Mouse (Mus musculus) layer of hippocampus, adult 2 months (tissue): ENCODE data around the gene Slfn4. TPM values are rescaled to one million over a fixed set of nuclear protein-coding genes. Genes with fewer than 3 reads are reported as not detected.
"Not testable (repeated sequence)": the region's sequence is repeated elsewhere in the genome, so short reads cannot be mapped to it uniquely, and the experiment has no call there.

Source experiments
- DNase-seq, 2 experiments: peaks; one replicate each; pipeline ENCODE4 v3.0.0; 2022; ENCODE audit warnings: low spot score in 2 of 2
- H3K27ac ChIP-seq: fragments of 200-600 bp; 2 replicates; pipeline ENCODE4 v1.8.1; 2022
- H3K4me3 ChIP-seq: fragments of 200-600 bp; 2 replicates; pipeline ENCODE4 v1.8.1; 2022; ENCODE audit warnings: mild to moderate bottlenecking
- CTCF ChIP-seq: fragments of 200-600 bp; conservative IDR thresholded peaks from 2 replicates; pipeline ENCODE4 v1.8.1; 2022; ENCODE audit warnings: antibody characterized with exemption, mild to moderate bottlenecking, moderate library complexity
- total RNA-seq, 2 experiments: library from RNA; stranded (reverse); gene quantifications; 2 replicates each; pipeline ENCODE4 v1.2.3; 2021

Gene Slfn4
- total RNA-seq, 2 experiments from 2014 or later = not detected

- Histone ChIP-seq H3K27ac (no peak overlapping the region), H3K4me3 (no peak overlapping the region)
- TF ChIP-seq CTCF = no peak
- DNase-seq = no peak
Measured at GRCm38 (mm10) chr11:83227926-83228723, 53.1 kb downstream of the Slfn4 start.

- H3K27ac ChIP-seq = no peak overlapping the region
- TF ChIP-seq CTCF = peak; percentile 67
- no peak overlapping the region for H3K4me3 ChIP-seq
- DNase-seq = no peak
Measured at GRCm38 (mm10) chr11:83230966-83231365, 56.0 kb downstream of the Slfn4 start.

GRCm38 (mm10) chr11:83233621-83234020, 58.6 kb downstream of the Slfn4 start:
- not testable (repeated sequence) for H3K4me3 ChIP-seq, DNase-seq, H3K27ac ChIP-seq

GRCm38 (mm10) chr11:83237390-83237789, 62.4 kb downstream of the Slfn4 start:
- not testable (repeated sequence) for H3K27ac ChIP-seq, DNase-seq, H3K4me3 ChIP-seq

GRCm38 (mm10) chr11:83238389-83238788, 63.4 kb downstream of the Slfn4 start:
- no peak for TF ChIP-seq CTCF
- no peak for DNase-seq
- Histone ChIP-seq H3K4me3 (no peak overlapping the region), H3K27ac (no peak overlapping the region)

GRCm38 (mm10) chr11:83239811-83240210, 64.8 kb downstream of the Slfn4 start:
- no peak for TF ChIP-seq CTCF
- no peak overlapping the region for H3K4me3 ChIP-seq
- no peak overlapping the region for H3K27ac ChIP-seq
- no peak for DNase-seq

Other genes starting within 250 kb of the Slfn4 start
- 1 to 10 TPM; 2.5 to 4.0 TPM for gene Slfn5, start 223.8 kb upstream of the Slfn4 start, total RNA-seq
- gene Slfn9, start 183.4 kb upstream of the Slfn4 start, total RNA-seq = under 1 TPM; 0.27 to 0.49 TPM
- under 1 TPM; 0.44 to 0.69 TPM for gene Slfn8, start 154.4 kb upstream of the Slfn4 start, total RNA-seq
- gene Slfn2, start 110.1 kb upstream of the Slfn4 start, total RNA-seq = under 1 TPM; 0.44 to 0.56 TPM
- not detected for gene Slfn1, start 58.3 kb upstream of the Slfn4 start, total RNA-seq
- under 1 TPM; 0.32 to 0.41 TPM for gene Slfn3, start 16.1 kb downstream of the Slfn4 start, total RNA-seq
- gene Slfn14, start 111.5 kb downstream of the Slfn4 start, total RNA-seq = not detected
- gene Ap2b1, start 123.8 kb downstream of the Slfn4 start, total RNA-seq = 100 to 1,000 TPM; 319 to 331 TPM
- gene Pex12, start 127.4 kb downstream of the Slfn4 start, total RNA-seq = 10 to 100 TPM; 11.0 to 11.2 TPM
- 100 to 1,000 TPM; 229 to 234 TPM for gene Rasl10b, start 234.0 kb downstream of the Slfn4 start, total RNA-seq